Mouse (Mus musculus): ENCODE data around the gene Senp7.
"Not testable (repeated sequence)": the region's sequence is repeated elsewhere in the genome, so short reads cannot be mapped to it uniquely, and the experiment has no call there.

The Senp7 gene

DNA sequence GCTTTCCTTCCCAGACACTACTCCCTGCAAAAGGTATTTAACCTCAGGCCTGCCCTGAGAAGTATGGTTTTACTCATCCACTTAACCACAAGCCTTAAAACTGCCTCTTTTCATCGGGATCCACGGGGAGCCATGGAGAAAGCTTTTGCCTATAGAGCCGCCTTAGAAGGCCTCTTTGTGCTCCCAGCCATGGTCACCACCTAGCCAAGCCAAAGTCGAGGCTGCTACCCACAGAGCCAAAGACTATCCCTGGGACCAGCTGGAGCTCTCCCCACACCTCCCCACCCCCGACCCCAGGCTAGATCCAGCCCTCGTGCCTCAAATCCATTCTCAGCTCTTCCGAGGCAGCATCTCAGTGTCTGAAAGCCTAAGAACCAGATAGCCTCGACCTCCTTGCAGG is 18.0 kb downstream of the Senp7 start:
- DNase-seq (ENCODE audit: low spot score in 2 of 2), result peak in 1 of 2 experiments; percentile 55

- peak in 1 of 2 experiments; percentile 55 for DNase-seq (ENCODE audit: low spot score in 2 of 2)
Measured at GRCm38 (mm10) chr16:56068523-56069070, 20.5 kb downstream of the Senp7 start.

DNA sequence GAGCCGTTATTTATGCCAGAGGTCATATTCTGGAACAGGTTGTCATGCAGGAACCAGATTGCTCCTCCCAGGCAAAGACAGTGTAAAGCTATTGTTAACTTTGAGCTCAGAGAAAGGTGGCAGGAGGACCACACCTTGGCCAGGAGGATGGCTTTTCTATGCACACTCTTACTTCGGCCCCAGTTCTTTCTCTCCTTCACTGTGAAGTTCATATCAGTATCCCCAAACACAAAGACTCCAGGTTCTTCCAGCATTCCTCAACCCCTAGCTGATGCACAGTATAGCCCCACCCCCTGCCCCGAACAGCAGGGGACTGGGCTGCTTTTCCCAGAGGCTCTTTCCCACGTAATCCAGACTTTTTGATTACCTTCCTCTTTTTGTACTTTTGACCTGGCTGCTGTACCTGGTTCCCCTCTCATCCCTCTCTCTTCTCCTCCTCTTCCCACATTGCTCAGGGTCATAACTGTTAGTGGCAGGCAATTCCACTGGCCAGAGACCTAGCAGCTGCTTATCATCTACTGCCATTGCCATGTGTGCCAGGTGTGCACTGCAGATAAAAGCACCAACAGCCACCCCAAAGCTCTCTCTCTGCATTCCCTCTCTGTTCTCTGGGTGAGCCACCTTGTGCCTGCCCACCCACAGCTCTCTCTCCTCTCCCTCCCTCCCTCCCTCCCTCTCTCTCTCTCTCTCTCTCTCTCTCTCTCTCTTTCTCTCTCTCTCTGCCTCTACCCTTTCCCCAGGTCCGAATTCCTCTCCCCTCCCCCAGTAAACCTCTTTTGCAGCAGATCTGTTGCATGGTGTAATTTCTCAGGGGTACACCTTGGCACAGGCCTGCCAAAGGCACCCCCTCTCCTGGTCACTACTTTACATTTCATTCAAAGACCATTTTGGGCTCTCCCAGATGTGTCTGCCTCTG is 23.4 kb downstream of the Senp7 start:
- peak; percentile 66 to 74 for DNase-seq (ENCODE audit: low spot score in 2 of 2)

GRCm38 (mm10) chr16:56072533-56072932 is 24.4 kb downstream of the Senp7 start:
- DNase-seq (ENCODE audit: low spot score in 2 of 2), result peak in 1 of 2 experiments; percentile 57

- peak in 1 of 2 experiments; percentile 55 for DNase-seq (ENCODE audit: low spot score in 2 of 2)
Measured at GRCm38 (mm10) chr16:56073150-56073549, 25.0 kb downstream of the Senp7 start.

DNA sequence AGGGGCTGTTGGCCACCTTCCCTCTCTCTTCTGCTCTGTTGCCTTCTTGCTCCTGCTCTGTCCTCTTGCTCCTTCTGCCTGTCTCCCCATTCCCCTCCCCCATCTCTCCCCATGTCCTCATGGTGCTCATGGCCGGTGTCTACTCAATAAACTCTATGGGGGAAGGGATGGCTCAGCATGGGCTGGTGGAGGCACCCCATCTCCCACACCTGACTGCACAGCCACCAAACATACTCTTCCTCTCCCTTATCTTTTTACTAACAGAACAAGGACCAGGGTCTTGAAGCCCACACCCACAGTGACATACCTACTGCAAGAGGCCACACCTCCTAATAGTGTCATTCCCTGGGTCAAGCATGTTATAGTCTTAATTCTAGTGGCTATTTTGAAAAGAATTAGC is 26.0 kb downstream of the Senp7 start:
- no peak for DNase-seq (ENCODE audit: low spot score in 2 of 2)

- DNase-seq (ENCODE audit: low spot score in 2 of 2), result peak in 1 of 2 experiments; percentile 70
Measured at GRCm38 (mm10) chr16:56074565-56074964, 26.4 kb downstream of the Senp7 start.

DNA sequence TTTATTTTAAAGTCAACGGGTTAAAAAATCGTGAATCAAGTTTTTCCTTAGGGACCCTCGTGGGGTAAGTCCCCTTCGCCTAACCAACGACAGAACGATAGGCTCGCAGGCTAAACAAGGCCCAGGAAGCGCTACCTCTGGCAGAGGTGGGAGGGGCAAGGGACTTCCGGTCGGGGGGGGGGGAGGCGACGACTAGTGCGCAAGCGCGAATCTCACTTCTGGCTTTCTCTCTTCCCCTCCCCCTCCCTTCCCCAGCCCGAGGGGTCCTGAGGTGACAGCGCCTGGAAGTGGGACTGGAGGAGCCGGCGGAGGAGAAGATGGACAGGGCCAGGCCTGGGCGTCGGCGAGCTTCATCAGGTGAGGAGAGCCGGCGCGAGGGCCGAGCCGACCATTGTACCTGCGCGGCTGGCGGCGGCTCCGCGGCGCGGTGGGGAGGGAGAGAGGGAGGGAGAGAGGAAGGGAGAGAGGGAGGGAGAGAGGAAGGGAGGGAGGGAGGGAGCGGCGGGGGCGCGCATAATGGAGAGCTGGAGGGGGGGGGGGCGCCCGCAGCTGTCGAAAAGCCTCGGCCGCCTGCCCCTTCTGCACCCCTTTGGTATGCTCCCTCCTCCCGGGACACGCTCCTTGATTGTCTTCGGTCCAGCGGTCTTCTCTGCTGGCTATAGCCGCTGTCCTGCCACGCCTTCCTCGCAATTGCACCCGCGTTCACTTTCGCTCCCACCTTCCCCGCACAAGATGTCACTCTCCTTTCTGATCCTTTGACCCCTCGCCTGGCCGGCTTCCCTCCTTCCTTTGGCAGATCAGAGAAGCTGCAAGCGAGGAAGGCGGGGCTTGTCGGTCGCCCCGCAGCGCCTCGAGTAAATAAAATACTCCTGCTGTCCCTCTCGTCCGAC is 27.3 kb downstream of the Senp7 start:
- peak; percentile 79 to 91 for DNase-seq (ENCODE audit: low spot score in 2 of 2)

DNA sequence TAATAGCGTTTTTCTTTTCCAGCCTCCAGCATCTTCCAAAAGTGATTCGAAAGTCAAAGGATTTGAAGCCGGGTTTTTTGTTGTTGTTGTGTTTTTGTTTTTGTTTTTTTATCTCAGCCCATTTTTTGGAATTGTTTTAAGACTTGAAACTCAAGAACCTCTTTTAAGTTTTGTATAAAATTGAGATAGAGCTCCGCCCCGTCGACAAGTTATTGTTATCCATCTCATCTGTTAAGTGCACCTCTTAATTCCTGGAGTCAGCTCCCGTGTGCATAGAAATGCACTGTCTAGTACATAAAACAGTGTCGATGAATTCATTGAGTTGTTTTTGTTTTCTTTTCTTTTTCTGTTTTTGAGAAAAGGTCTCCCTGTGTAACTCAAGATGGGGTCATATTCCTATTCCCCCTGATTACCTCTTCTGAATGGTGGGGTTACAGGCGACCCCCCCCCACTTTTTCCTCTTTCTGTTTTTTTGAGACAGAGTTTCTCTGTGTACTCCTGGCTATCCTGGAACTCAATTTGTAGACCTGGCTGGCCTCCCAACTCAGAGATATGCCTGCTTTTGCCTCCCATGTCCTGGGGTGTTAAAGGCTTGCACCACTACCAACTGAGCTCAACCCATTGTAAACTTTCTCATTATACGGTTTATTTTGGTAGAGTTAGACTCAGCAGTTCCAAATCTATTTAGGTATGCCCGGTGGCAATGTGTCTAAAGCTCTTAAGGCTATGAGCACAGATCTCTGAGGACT is 28.2 kb downstream of the Senp7 start:
- no peak for DNase-seq (ENCODE audit: low spot score in 2 of 2)

DNA sequence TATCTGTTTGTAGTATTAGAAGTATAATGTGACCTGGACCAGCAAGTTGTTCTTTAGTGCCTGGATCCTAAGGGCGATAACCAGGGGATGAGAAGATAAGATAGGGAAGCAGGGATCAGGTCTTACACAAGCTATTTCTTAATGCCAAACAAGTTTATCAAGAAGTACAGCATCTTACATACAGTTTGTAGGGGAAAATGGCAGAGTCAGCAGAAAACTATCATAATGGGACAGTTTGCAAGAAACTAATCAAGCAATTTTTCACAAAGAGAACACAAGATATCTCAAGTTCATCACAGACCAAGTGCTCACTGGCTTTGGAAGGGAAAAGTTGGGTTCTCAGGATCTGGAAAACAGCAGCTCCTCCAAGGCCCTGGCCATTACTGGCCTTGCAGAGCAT is 31.3 kb downstream of the Senp7 start:
- DNase-seq (ENCODE audit: low spot score in 2 of 2), result no peak

GRCm38 (mm10) chr16:56081691-56082090 is 33.6 kb downstream of the Senp7 start:
- DNase-seq (ENCODE audit: low spot score in 2 of 2), result no peak

DNA sequence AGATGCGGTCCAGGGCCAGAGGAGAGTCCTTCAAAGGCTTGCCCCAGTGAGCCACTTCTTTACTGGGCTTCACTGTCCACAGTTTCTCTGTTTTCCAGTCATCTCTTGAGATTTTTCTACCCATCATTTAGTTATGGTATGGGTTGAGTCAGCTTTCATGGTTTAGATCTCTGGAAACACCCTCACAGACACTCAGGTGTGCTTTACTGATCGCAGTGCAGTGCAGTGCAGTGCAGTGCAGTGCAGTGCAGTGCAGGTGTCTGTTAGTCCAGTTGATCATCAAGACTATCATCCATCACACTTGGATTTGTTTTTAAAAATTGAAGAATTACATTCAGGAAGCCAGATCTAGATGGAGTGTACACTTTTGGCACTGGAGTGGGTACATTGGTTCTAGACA is 38.2 kb downstream of the Senp7 start:
- DNase-seq (ENCODE audit: low spot score in 2 of 2), result no peak

- DNase-seq (ENCODE audit: low spot score in 2 of 2), result no peak
Measured at GRCm38 (mm10) chr16:56090385-56090784, 42.2 kb downstream of the Senp7 start.

DNA sequence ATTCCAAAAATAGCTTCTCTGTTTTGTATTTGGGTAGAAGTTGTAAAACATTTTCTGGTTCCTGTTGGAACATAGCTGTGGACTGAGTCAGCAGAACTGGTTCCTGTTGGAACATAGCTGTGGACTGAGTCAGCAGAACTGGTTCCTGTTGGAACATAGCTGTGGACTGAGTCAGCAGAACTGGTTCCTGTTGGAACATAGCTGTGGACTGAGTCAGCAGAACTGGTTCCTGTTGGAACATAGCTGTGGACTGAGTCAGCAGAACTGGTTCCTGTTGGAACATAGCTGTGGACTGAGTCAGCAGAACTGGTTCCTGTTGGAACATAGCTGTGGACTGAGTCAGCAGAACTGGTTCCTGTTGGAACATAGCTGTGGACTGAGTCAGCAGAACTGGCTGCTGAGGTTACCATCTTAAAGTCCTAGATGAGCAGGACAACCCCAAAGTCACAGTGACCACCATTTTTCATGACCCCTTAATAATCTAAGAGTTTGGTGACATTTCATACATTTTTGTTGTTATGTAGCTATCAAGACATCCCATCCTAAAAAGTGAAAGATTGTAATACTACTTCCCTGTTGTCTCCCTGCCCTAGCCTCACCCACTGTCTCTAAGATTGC is 48.4 kb downstream of the Senp7 start:
- not testable (repeated sequence) for DNase-seq (ENCODE audit: low spot score in 2 of 2)

DNA sequence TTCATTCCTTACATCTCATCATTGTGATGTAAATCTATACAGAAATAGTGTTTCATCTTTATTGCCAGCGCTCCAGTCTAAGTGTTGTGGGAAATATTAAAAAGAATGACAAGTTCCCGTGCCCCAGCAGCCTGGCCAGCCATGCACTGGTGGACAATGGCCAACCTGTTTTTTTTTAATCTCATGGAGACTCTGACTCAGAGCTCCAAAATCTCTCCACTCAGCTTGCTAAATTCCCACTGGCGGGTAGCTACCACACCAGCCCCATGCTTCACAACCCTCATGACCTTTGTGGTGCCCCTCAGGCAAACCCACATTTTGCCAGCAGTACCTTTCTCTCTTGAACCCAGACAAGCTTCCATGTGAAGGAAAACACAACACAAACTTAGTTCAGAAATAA is 67.6 kb downstream of the Senp7 start:
- no peak for DNase-seq (ENCODE audit: low spot score in 2 of 2)

DNA sequence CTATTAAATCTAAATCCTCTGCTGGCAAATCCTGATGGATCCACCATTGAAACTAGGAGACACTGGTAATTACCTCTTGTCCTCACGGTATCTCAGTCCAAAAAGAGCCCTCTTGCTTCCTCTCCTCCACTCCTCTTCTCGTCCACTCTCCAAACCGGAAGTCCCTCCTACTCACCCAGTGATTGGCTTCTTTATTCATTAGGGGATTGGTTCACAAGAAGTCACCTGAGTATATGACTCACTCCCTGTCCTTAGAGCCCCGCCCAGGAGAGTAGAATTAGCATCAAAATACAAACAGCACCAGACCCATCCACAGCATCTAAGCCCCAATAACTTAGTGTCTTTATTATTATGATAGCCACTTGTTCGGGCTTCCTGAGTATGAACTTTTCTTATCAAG is 68.0 kb downstream of the Senp7 start:
- no peak for DNase-seq (ENCODE audit: low spot score in 2 of 2)

DNA sequence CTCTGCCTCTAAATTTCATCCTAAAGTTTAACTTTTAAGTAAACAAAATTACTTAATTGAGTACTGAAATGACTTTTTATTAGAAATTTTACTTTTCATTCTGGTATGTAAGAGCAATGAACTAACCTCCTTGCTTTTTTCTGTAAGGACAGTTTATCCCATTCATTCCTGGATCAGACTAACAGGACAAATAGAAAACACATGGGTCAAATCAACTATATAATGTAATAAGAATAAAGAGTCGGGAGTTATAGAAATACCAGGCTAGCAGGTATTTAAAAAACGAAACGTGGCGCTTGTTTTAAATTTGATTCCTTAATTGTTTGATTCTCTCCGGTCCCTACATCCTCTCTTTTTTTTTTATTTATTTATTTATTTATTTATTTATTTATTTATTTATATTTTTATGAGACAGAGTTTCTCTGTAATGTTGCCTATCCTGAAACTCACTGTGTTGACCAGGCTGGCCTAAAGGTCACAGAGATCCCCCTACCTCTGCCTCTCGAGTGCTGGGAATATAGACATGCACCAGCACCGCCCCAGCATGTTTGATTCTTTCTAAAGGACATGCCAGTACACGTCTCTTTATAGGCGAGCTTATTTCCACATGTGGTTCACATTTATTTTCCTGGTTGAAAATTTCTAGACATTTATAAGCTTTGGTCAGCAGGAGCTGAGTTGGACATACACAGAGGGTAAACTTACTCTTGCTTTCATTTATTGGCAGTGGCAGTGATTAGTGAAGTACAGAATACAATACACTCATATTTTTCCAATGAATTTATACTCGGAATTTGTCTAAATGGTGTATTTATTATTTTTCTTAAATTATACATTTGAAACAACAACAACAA is 69.4 kb downstream of the Senp7 start:
- DNase-seq (ENCODE audit: low spot score in 2 of 2), result no peak

DNA sequence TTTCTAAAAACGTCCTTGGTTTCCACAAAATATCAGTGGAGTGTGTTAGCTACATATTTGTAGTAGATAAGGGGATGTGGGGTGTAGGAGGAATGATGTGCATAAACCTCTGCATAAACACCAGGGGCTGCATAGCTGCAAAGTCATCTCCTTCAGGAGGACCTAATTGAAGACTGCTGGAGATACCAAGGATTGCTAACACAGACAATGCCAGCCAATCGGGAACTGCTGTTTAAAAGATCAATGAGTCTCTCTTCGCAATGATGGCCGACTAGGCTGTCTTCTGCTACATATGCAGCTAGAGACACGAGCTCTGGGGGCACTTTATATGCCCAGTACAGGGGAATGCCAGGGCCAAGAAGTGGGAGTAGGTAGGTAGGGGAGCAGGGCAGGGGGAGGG is 74.4 kb downstream of the Senp7 start:
- DNase-seq (ENCODE audit: low spot score in 2 of 2), result no peak

- DNase-seq (ENCODE audit: low spot score in 2 of 2), result no peak
Measured at GRCm38 (mm10) chr16:56124045-56124444, 75.9 kb downstream of the Senp7 start.

GRCm38 (mm10) chr16:56131666-56132065 is 83.5 kb downstream of the Senp7 start:
- no peak for DNase-seq (ENCODE audit: low spot score in 2 of 2)
